Mouse (Mus musculus) bone marrow, adult 2 months (tissue): ENCODE measurements around the gene Dnajb6.

Experiments
- CTCF ChIP-seq: fragments of 200-500 bp; IDR thresholded peaks from 2 replicates; pipeline ENCODE4 v1.5.1; 2011; ENCODE audit warnings: low read length, control low read depth; ENCODE audit not compliant: control insufficient read depth, insufficient read depth
- POLR2A ChIP-seq: fragments of 200-500 bp; IDR thresholded peaks from 2 replicates; pipeline ENCODE4 v1.6.1; 2011; ENCODE audit warnings: low read depth, mild to moderate bottlenecking, control low read depth, low read length, borderline replicate concordance; ENCODE audit not compliant: control insufficient read depth

GRCm38 (mm10) chr5:29712906-29713305 is 22.6 kb upstream of the Dnajb6 start:
- TF ChIP-seq POLR2A (no peak), CTCF (no peak)
